Mouse (Mus musculus) heart, adult 10 weeks (tissue): ENCODE data around the gene Ccni. TPM values are rescaled to one million over a fixed set of nuclear protein-coding genes. Genes with fewer than 3 reads are reported as not detected.

Experiments
- polyA plus RNA-seq: library from polyadenylated mRNA; stranded (reverse); fragments of 350-450 nt; fragmentation: Illumina TruSeq; extraction: RNeasy Lipid Tissue Mini Kit (QIAGEN cat#74804); gene quantifications from one replicate; pipeline ENCODE4 v1.2.3, GENCODE M21; 2014; ENCODE audit warnings: low read depth, low replicate concordance

Ccni gene
- polyA plus RNA-seq: 130 TPM

DNA sequence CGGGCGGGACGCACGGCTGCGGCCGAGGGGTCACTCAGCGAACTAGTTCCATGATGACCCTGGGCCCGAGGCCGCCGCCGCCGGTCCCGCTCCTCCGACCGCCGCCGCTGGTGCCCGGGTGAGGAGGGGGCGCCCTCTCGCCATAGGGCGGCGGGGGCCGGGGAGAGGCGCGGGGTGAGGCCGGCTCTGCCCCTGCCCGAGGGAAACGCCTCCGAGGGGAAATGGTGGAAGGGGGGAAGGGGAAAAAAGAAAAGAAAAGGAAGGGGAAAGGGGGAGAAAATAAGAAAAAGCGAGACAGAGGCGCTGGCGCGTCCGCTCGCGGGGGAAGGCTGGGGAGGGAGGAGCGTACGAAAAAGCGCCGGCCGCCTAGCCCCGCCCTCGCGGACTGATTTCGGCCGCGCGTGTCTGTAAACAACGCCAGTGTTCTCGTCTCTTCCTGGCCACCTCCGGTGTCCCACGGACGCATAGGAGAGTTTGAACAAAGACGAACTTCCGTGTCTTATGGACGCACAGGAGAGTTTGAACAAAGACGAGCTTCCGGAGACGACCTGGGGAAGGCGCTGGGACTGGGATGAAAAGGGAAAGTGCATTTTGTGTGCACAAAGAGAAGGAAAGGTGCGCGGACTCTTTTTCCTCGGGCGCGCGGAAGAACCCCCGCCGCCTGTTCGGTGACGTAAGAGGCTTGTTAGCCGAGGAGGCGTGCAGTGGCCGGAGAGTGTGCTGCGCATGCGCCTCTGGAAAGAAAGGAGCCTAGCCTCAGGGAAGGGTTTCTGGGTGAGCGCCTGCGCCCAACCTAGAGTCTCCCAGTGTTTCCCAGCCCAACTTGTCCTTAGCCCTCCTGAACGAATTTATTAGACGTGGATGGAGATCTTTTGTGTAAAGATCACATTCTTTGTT lies at the start of gene Ccni, which contains the start of gene 2010109A12Rik:
TSS of gene Ccni (minus strand) at position 387 of the 897 bp plus-strand sequence.
TSS of gene 2010109A12Rik (plus strand) at position 410 of the 897 bp plus-strand sequence.

Other genes with a start within 250 kb of the Ccni start
- not detected for gene Sowahb, start 161.5 kb downstream of the Ccni start, polyA plus RNA-seq
- 16.8 TPM for gene Sept11, start 113.1 kb downstream of the Ccni start, polyA plus RNA-seq
- not detected for gene 2010109A12Rik, start within 50 bp of the Ccni start, polyA plus RNA-seq
- 15.2 TPM for gene Ccng2, start 60.8 kb upstream of the Ccni start, polyA plus RNA-seq